Mouse (Mus musculus): ENCODE measurements around the gene Col5a3.

DNA sequence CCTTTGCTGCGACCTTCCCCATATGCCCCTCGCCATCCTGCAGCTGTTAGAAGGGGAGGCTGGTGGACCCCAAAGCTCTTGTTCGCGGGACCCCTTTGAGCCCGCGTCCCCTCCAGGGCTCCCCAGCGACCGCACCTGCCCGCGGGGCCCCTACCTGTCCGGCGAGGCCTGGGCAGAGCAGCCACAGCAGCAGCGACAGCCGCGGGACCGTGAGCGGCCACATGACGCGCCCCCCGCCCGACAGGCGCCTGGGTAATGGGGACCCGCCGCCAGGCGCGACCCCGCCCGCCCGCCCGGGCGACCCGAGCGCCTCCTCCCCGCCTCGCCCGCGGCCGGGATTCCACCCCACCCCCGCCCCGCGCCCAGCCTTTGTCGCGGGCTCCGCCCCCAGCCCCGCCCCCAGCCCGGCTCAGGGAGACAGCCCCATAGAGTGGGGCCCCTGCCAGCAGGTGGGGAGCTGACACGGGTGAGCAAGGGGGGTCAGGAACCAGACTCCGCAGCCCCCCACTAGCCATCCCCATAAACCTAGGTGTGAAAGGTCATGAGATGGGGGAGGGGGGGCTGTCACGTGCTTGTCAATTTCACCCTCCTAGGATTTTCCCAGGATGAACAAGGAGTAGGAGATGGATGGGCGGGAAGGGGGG is 68.7 kb downstream of the Col5a3 start, which contains the start of gene Olfm2:
- no peak for TF ChIP-seq CTCF (IDR thresholded peaks at IDR 0.05; ENCODE audit: low read depth)
- TF ChIP-seq EP300 (IDR thresholded peaks at IDR 0.05; ENCODE audit: low read depth): no peak

All from liver, embryonic 14.5 days (tissue).